Mouse (Mus musculus) layer of hippocampus, postnatal 25 days (tissue): Measurements from ENCODE around the gene Tmem151b. TPM values are rescaled to one million over a fixed set of nuclear protein-coding genes. Genes with fewer than 3 reads are reported as not detected.

Experiments
- DNase-seq, 2 experiments: peaks; one replicate each; pipeline ENCODE4 v3.0.0; 2022; ENCODE audit warnings: mixed read lengths in 2 of 2, low spot score in 1 of 2; ENCODE audit errors: extremely low spot score in 1 of 2
- total RNA-seq, 2 experiments: library from RNA; stranded (reverse); gene quantifications; 2 replicates each; pipeline ENCODE4 v1.2.3; 2021

Tmem151b gene
- 100 to 1,000 TPM; 113 to 114 TPM for total RNA-seq

GRCm38 (mm10) chr17:45549617-45550181 is at the start of gene Tmem151b:
Gene Tmem151b (minus strand): TSS chr17:45549677.
- peak in 1 of 2 experiments; percentile 63 for DNase-seq

GRCm38 (mm10) chr17:45598891-45599290 is 49.4 kb upstream of the Tmem151b start:
- no peak for DNase-seq

DNA sequence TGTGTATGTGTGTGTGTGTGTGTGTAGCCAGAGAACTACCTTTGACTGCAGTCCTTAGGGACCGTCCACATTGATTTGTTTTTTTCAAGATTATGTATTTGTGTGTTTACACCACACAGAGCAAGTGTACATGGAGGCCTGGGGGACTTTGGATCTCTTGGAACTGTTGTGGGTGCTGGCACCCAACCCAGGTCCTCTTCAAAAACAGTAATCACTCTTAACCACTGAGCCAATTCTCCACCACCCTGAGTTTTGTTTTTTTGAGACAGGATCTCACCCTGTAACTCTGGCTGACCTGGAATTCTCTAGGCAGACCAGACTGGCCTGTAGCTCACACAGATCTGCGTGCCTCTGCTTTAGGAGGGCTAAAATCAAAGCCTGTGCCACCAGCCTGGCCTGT is 48.9 kb upstream of the Tmem151b start:
- no peak for DNase-seq

DNA sequence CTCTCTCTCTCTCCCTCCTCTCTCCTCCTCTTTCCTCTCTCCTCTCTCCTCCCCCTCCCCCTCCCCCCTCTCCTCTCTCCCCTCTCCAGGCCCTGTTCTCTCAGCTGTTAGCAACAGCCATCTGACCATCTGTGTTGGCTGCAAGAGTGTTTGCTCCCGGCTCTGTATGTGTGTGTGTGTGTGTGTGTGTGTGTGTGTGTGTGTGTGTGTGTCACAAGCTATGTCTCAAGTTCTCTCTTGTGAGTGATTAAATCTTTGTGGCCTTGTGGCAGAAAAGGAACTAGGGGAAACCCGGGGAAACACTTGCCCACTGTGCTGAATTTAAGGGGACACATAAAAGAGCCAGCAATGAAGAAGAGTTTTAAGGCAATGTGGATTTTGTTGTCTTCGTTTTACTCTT is 48.3 kb upstream of the Tmem151b start:
- DNase-seq, result no peak

DNA sequence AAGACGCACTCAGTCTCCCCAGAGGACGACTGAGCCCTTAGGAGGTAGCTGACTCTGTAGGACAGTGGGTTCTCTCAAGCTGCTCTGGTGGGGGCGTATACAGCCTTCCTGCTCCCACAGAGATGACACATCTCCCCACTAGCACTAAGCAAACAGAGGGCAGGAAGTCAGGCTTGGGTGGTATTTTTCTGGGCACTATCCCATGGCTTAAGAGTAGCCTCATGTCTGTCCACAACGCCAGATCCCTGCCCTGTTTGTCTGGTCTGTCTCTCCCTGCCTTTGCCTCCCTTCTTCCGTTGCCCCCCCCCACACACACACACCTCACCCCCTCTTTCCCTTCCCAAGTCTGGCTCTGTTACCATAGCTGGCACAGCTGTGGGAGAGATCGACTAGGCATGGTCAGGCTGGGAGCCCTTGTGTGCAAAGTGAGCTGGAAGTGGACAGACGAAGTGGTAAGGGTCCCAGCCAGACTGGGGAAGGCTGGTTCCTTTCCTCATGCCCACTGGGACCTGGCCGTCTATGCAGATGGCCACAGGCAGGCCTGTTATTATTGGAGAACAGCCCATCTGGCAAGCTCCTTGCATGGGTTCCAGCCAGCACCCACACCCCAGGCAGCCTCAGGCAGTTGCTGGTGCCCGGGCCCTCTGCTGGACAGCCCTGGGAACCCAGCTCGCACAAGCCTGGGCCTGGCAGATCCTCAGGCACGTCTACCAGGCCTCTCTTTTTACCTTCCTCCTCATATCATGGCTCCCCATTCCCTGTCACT is 47.3 kb upstream of the Tmem151b start:
- peak; percentile 45 to 51 for DNase-seq

DNA sequence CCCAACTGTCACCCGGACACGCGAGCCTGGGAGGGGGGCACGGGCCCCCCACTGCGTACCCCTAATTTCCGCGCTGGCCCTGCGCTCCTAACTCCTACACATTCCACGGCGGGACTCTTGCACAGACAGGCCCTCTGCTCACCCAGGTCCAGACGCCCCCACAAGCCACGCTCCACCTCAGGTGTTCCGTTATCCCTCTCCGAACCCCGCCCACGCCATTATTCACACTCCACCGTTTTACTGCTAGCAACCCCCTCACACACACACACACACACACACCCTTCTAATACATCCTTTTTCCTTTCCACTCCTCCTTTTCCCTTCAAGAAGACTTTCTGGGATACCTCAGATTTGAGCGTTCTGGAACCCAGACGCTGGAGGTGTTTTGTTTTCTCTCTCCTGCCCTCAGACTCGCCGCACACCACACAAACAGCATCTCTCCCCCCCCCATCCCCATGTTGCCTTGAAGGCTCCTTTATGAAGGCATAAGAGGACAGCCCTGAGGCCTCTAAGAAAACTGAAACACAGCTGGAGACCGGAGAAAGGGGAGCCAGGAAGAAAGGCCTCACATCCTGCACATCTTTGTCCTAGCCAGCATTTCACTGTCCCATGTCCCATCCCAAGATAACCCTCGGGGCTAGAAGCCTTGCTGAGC is 46.4 kb upstream of the Tmem151b start:
- DNase-seq, result no peak

- peak in 1 of 2 experiments; percentile 54 for DNase-seq
These were observed 45.6 kb upstream of the Tmem151b start for GRCm38 (mm10) chr17:45594881-45595735.

GRCm38 (mm10) chr17:45594195-45594594 is 44.7 kb upstream of the Tmem151b start:
- DNase-seq, result no peak

GRCm38 (mm10) chr17:45593479-45593878 is 44.0 kb upstream of the Tmem151b start:
- no peak for DNase-seq

DNA sequence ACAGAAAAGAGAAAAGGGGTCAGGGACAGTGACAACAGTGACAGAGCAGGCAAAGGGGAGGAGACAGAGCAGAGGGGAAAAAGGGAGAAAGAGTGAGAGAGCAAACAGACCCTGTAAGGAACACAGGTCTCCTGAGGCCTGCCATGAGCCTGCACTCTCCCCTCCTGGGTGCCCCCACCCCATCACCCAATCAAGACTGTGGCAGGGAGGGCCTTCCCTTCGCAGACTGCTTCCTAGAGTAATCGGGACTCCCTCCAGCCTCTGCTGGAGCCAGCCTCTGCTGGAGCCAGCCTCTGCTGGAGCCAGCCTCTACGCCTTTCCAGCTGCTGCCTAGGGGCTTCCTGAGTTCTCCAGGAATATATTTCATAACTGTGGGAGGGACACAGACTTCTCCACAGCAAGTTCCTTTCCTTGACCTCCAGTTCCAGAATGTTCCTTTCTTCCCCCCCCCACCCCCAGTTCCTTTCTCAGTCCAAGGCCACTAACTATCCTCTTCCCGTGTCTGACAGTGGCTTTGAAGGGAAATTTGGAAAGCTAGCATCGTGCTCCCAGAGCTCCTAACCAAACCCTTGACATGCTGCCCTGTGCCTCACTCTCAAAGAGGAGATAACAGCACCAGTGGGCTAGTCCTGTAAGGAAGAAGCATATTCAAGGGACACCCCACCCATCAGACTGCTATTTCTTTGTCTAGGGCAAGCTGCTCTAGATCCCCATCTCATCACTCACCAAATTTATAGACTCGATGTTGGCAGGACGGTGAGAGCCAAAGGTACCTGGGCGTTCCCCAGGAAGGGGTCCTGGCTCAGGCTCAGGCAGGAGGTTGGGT is 43.3 kb upstream of the Tmem151b start:
- no peak for DNase-seq

GRCm38 (mm10) chr17:45591701-45592605 is 42.5 kb upstream of the Tmem151b start:
- DNase-seq, result no peak

DNA sequence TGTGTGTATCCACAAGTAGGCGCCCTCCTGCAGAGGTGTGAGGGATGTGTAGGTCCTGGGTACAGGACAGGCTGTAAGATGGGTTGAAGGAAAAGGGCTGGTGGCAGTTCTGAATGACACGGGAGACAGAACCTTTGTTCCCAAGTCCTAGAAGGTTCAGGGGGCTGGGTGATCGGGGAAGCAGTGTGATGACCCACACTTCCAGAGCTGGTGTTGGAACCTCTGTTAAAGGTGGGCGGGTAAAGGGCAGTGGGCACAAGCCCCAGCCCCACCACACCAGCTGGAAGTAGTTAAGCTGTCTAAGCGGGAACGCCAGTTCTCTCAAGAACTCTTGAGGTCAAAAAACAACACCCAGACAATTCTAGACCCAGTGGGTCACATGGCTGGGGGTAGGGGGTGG is 40.9 kb upstream of the Tmem151b start:
- DNase-seq, result no peak

GRCm38 (mm10) chr17:45589844-45590243 is 40.4 kb upstream of the Tmem151b start:
- DNase-seq, result no peak

- no peak for DNase-seq
These were observed 39.8 kb upstream of the Tmem151b start for GRCm38 (mm10) chr17:45589236-45589635.

GRCm38 (mm10) chr17:45588370-45588769 is 38.9 kb upstream of the Tmem151b start:
- DNase-seq, result no peak

DNA sequence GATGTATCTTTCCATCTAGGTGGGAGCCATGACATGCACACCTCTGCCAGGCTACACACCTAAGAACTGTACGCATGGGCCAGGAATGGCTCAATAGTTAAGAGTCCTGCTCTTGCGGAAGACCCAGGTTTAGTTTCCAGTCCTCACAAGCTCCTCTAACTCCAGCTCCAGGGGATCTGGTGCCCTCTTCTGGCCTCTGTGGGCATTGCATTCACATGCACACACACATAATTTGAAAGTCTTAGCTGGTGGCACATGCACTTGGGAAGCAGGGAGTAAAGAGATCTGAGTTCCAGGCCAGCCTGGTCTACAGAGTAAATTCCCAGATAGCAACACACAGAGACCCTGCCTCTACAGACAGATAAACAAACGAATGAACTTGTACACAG is 37.0 kb upstream of the Tmem151b start:
- DNase-seq, result no peak

DNA sequence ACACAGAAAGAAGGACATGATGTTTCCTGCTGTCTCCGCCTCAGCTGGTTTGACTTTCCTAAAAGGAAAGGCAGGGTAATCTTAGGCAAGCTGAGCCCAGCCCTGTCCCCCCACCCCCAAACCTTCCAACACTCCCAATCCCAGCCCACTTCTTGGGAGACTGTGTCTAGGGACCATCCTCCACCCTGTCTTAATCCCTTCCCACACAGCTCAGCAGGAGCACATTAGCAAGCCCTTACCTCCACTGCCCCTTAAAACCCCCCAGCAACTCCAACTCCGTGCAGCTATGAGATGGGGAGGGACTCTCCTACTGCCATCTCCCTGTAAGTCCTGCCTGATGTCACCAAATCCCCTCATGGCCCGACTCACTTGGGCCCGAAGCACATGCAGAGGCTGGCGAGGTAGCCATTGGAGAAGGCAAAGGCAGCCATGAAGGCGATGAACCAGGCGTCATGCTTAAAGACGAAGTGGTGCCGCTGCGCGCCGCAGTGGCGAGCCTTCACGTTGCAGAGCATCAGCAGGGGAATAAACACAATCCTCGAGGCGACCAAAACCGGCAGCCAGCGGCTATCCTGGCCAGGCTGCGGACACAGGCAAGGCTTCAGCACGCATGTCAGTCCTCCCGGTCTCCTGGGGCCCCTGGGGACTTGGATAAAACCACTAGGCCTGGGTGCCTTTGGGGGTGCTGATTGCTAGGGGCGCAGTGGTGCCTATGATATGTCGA is 36.4 kb upstream of the Tmem151b start:
- no peak for DNase-seq
